Mouse (Mus musculus) ES-E14 (cell line): Measurements from ENCODE around the gene Myt1l.

Experiments
- CHD2 ChIP-seq: IDR thresholded peaks from 2 replicates; pipeline ENCODE4 v1.6.1; 2014; ENCODE audit warnings: mild to moderate bottlenecking, low read depth, low read length, inconsistent platforms
- ZNF384 ChIP-seq: IDR thresholded peaks from 2 replicates; pipeline ENCODE4 v1.6.1; 2012; ENCODE audit warnings: low read depth, low read length, inconsistent platforms

DNA sequence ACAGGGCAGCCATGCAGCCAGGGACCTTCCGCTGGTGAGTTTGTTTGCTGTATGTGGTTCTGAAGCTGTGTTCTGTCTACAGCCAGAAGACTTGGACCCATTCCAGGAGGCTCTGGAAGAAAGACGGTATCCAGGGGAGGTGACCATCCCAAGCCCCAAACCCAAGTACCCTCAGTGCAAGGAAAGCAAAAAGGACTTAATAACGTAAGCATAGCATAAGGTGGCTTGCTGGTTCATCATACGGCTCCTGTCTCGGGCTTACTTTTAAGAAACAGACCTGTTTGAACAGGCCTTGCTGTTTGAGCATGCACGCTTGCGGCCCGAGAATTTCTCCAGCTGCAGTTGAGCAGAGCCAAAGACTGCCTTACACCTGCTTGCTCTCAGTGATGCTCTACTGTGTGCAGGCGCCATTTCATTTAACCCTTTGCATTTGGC lies 326.0 kb downstream of the Myt1l start:
- no peak for TF ChIP-seq CHD2
- TF ChIP-seq ZNF384, result no peak
